Mouse (Mus musculus) adrenal gland, postnatal 14 days (tissue): ENCODE measurements around the gene Tnpo1. TPM values are rescaled to one million over a fixed set of nuclear protein-coding genes. Genes with fewer than 3 reads are reported as not detected.

ENCODE experiments used
- DNase-seq: peaks from one replicate; pipeline ENCODE4 v3.0.0; 2021; ENCODE audit warnings: mixed read lengths
- total RNA-seq: library from RNA; stranded (reverse); gene quantifications from 2 replicates; pipeline ENCODE4 v1.2.3, GENCODE M21; 2021

The Tnpo1 gene
- total RNA-seq, 1 experiment from 2014 or later: 119 TPM

DNA sequence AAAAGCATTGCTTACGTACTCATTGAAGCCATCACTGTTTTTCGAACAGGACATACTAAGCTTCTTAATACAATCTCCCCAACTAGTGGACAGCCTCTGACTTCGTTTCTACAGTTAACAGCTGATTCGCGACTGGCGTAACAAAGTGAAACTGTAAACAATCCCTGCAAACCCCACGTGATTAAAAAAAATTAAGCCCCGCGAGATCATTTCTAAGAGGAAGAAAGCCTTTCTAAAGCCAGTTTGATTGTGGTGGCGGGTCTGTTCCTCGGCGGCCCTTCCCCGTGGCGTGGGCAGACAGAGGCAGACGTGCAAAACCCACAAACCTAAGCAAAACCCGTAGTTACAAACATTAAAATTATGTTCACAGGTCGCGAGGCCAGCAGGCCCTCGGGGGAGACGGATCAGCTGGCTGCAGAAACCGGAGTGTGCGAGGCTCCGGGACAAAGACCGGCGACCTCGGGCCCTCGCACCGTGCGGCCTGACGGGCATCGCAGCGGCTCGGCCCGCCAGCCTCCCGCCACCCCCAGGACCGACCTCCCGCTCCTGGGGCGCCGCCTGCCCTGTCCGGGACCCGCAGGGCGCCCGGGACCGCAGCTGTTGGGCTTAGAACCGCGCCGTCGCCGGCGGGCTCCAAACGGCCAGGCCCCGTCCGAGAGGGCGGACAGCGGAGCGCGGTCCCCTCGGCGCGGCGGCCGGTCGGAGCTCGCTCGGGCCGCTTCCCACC, 535 bp downstream of the Tnpo1 start:
- peak; percentile 75 for DNase-seq

DNA sequence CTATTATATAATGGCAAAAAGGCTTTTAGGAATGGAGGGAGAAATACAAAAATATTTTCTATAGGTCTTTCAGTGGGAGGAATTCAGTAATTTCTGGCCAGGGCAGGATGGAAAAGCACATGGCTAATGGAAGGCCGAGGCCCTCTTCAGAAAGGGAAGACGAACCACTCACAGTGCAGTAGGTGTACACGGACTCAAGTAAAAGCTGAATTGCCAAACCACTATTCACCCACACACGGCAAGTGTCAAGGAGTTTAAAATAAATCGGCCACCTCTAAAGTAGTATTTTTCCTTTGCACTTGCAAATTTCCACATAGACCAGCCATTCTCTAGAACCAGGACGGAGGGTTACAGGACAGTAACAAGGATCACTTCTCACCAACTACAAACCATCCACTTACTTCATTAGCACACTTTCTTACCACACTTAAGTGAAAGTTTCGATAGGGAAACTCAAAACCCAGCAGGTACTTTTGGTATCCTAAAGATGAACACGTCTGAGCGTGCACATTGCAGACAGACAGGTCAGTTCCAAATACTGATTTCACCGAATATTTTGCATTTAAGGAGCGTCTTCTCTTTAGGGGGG, 1.2 kb downstream of the Tnpo1 start:
- no peak for DNase-seq

DNA sequence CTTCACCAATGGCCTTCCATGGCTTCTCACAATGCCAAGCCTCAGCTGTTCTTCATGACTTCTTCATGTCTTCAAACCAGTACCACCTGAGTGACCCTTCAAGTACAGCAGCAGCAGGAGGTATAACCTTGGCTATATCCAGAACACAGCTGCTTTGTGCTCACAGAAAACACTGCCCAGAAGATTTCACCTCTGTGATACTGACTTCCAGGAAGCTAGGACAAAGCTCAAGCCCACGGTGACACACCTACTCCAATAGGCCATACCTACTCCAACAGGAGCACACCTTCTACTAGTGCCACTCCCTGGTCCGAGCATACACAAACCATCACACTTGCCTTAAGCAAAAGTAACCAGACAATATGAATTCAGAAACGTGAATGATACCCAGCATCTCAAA, 3.4 kb downstream of the Tnpo1 start:
- no peak for DNase-seq

DNA sequence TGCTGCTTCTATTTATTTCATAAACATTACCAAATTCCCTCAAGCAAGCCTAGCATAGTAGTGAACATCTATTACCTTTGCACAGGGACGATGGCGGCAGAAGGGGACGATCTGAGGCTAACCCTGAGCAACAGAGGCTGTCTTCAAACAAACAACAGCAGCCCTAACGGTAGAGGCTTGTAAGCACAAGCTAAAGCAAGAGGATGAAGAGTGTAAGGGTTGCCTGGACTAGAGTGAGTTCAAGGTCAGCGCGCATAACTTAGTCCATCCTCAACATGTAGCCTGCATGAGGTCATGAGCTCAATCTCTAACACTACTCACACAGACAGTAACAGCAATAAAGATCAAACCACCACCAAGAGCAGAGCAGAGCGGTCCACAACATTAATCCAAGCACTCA, 4.9 kb downstream of the Tnpo1 start:
- no peak for DNase-seq

DNA sequence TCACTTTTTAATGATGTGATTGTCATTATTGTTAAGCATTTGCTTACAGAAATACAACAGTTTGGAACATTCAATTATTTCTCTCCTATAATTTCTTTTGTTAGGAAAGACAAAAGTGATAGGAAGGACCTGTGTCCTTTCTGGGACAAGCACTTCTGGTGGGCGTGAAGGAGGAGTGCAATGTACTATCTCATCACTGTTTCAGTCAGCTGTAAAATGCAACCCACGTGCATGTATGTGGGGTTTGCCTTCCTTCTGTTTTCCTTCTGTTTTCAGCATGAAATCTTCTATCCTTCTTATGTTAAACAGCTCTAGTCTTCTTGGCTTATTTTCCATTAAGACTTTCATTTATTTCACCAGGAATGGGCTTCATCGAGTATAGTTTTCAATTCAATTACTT, 5.9 kb downstream of the Tnpo1 start:
- no peak for DNase-seq

DNA sequence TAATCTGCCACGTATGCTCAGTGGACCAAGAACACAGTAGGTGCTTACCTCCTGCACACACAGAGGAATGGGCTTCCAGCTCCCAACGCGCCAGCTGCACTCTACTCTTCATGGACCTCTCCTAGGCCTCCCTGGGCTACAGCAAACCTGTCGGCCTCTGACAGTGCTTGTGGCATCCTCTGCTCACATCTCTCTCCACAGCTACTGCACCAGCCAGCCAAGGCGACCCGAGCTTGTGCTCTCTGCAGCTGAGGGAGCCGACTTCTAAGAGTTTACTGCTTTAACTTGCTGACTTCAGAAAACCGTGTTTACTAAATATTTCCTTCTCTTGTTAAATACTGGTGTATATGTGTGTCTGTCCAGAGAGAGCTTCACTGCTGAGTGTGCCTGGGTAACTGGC, 6.5 kb downstream of the Tnpo1 start:
- DNase-seq: no peak

DNA sequence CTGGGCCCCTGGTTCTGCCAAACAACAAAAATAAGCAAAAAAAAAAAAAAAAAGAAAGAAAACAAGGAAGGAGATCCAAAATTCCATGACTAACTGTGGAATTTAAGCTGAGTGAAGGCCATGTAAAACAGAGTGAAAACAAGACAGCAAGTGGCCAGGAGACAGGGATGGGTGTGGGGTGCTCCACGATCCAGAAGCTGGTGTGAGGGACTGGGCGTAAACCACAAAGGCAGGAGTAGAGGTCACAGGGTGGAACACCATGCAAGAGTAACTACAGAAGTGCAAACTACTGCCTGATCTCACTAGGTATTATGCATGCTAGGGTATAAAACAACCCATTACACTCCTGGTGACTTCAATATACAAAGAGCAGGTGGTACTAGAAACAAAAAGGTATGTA, 8.3 kb downstream of the Tnpo1 start:
- DNase-seq: peak; percentile 30

DNA sequence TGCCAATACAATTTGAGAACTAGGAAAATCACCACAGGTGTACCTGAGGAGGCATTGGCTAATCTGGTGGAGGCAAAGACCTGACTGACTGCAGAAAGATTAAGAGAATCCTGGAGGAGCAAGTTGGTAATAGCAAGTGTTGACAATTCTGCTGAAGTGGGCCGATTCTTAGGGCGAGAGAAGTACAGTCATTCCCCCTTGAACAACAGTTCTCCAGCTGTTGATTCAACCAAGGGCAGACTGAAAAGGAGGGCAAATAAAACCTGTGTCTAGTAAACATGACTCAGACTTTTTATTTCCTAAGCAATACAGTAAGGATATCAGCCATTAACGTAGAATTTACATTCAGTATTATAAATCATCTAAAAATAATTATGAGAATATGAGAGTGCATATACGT, 10.6 kb downstream of the Tnpo1 start:
- DNase-seq: no peak

DNA sequence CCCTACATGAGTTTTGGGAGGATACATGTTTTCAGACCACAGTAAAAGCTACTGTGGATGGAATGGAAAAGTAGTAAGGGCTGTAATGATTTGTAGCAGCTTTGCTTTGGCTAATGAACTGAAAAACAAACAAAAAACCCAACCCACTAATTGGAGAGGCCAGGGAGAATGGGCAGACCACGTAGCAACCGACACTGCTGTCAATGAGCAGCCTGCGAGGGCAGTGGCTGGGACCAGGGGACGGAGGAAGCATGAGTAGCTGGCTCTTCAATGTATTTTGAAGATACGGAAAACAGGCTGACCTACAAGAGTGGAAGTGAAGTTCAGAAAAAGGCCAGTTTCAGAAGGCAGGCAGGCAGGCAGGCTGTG, 11.4 kb downstream of the Tnpo1 start:
- no peak for DNase-seq

DNA sequence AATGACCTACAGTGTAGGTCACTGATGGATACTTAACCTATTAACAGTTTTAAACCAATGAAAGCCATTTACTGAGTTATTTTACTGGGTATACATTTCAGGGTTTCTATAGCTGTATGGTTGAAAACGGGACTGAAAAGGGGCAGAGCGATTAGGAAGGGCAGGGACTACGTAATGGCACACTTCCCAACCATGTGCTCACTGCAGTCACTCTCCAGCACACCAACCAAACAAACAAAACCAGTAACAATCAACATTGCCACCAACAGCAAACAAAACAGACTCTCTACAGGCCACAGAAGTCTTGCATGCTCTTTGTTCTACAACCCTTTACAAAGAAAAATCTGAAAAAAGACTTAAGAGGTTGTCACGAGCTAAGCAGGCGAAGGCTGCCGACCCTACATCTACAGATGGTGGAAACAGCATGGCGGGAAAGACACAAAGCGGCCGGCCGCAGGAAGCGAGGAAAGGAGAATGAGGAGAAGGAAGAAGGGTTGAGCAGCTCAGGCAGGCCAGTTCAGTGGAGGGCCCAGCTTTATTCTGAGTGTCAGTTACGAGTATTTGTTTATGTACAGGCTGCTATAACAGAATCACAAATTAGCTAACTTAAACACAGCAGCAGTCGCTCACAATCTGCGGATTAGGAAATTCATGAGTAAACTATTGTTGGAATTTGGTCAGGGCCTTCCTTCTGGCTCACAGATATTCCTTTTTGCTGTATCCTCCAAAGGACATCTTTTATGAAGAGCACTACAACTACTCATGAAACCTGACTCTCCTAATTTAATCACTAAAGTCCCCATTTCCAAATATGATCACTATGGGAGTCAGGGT, 12.0 kb downstream of the Tnpo1 start:
- no peak for DNase-seq

DNA sequence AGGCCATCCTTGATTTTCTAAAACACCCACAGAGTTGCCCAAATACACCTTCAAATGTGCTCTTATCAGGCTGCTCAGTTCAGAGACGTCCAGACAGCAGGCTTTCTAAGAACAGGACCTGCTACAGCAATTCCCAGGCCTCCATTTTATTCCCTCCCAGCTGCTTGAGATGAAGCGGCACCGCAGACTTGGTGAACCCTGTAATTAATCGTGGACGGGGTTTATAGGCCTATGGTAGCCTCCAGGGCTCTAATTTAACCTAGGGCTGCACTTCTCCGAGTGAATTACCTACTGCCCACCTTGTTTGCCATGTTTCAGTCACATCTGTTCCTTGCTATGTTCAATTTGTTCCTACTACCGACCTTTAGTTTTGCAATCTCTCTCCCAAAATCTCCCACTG, 13.0 kb downstream of the Tnpo1 start:
- DNase-seq: no peak

DNA sequence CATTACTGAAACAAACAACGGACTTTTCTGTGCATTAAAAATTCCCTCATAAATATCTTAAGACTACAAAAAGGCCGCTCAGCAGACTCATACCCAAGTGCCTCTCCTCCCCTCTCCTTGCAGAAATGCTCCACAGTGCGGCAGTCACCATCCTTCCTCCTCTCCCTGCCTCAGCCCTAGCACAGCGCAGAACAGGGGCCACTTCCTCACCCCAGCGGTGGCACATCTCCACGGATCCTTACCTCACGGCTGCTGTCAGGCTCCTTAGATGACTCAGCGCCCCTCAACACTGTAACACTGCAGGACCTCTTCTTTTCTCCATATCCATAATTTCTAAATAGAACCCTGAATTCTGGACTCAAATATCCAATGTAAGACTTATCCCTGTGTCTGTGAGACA, 13.6 kb downstream of the Tnpo1 start:
- DNase-seq: no peak

DNA sequence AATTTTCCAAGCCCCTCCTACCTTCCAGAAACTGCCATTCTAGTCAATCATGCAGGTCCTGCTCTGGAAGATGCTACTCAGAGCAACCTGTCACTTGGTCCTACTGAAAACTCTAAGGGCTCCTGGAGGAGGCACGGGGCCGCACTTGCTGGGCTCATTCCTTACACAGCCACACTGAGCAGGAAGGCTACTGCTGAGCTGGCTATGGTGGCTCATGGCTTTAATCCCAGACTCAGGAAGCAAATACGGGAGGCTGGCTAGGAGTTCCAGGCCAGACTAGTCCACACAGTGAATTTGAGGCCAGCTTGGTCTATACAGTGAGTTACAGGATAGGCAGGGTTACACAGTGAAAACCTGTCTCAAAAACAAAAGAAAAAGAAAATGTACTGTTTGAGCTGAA, 15.4 kb downstream of the Tnpo1 start:
- DNase-seq: no peak

DNA sequence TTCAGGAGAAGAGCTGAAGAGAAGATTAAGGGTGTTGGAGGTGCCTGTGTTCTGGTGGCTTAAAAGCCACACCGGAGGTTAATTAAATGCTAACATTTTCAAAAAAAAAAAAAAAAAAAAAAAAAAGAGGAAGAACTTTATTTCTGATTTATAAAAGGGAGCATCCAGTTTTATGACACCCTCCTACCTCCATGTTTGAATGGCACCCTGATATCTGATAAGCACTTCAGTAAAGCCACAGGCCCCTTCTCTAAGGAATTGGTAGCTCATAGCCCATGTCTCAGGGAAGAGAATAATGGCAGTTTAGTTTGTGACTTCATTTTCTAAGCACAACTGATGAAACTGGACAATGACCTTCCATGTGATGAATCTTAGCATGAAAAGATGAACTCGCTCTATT, 21.6 kb downstream of the Tnpo1 start:
- DNase-seq: no peak

DNA sequence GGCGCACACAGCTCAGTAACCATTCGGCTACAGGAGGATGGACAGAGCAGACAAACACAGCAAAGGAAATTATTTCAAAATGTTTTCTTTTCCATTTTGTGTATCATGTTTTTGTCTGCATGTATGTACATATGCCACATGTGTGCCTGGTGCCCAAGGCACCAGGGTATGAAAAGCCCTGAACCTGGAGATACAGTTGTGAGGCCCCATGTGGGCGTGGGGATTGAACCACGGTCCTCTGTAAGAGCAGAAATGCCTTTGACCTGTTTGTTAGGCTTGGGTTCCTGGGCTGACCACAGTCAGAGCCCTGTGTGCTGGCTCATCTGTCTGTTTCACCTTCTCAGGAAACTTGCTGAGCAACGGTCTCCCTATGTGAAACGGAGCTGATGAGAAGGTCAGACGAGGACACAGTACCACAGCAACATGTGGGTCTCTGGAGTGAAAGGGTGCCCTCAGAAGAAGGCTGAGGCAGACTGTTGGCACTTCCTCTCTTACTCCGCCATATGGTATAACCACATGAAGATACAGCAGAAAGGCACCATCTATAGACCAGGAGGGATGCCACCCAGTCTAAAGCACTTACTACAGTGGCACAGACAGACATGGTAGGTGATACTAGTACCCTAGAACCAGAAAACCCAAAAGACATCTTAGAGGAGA, 23.7 kb downstream of the Tnpo1 start:
- DNase-seq: no peak

DNA sequence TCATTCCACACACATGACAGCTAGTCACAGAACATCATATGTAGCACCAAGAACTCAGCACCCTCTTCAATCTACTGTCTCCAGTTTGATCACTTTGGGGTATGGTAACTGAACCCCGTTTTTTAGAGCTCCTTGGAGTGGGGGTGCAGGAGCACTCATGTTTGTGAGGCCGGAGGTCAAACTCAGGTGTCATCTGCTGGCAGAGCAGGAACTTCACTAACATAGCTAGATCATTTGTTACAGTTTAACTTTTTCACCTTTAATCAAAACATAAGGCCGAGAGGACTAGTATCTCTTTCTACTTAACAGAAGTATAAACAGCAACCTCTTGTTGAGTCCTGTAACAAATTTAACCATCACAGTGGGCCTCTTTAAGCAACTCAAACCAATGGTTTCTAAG, 26.6 kb downstream of the Tnpo1 start:
- no peak for DNase-seq

DNA sequence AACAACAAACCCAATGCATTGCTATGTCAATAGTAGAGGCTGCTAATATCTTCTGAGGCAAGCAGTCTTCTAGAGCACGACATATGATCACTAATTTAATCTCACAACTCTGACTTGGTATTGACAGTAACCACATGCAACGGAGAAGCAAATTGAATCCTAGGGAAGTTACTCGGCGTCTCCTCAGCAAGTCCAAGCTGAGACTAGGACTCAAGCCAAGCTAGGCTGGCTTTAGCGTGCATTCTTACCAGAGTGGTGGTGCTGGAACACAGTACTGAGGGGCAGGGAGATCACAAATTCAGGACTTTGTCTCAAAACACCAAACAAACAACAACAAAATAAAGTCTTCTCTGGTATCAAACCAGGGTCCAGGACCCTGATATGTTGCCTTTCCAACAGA, 28.6 kb downstream of the Tnpo1 start:
- DNase-seq: no peak

DNA sequence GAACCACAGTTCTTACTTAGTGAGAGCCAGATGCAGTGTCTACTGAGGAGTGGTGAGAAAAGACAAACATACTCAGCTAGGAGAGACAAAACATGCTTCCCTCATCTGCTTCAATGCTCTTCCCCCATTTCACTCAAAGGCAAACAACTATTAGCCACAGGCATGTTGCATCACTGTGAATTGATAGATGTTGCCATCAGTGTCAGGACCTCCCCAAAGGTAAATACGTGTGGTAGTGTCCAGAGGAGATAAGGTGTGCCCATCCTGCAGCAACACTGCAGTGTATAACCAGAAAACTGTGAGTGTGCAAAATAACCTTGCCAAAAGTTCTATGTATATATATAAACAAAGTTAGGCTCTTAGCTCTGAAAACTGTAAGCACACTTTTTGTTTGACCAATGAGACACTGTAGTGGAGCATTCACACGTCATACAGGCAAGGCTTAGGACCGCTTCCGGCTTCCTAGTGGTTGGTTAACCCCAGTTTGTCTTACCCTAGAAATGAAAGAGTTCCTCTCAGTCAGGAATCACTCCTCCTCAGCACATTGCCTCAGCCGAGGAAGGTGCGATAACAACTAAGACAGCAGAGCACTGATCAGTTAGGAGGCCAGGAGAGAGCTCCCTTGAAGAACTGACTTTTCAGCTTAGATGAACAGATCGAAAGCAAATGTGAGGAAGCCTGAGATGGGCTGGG, 29.6 kb downstream of the Tnpo1 start:
- no peak for DNase-seq

DNA sequence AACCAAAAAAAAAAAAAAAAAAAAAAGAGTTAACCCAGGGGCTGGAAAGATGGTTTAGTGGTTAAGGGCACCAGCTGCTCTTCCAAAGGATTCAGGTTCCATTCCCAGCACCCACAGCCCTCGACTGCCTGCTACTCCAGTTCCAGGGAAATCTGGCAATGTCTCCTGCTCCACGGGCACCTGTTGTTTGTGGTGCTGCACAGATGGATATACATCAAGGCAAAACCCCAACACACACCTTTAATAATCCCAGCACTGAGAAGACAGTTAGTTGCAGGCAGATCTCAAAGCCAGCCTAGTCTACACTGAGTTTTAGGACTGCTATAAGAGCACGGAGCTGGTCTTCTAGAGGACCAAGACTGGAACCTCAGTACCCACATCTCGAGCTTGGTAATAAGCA, 30.2 kb downstream of the Tnpo1 start:
- DNase-seq: no peak

DNA sequence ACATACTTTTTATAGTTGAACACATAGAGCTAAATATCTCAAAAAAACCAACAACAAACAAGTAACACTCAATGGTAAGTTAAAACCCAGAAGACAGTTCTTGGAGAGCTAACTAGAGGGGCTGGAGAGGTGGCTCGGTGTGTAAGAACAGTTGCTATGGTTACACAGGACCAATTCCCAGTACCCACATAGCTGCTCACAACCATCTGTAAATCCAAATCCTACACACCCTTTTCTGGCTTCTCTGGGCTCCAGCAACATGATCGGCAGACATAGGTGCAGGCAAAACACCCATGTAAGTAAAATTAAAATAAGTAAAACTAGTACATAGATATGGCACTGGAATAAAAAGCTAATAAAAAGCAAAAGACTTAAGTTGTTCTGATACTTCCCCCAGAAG, 31.3 kb downstream of the Tnpo1 start:
- DNase-seq: no peak

DNA sequence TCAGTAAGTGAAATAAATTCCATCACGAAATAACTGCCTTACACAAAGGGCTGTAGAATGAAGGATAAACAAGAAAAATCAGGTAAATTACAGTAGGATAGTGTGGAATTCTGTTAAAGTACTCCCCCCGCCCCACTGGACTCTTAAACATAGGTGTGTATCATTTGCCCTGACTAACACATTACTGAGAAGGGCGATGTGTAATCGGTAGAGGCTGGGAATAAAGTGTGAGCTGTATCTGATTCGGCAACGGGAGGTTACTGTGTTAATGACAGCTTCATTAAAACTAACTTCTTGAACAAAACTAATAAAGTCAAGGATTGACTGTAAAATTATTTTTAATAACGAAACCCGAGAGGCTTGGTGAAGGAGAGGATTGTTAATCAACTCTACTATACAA, 34.7 kb downstream of the Tnpo1 start:
- DNase-seq: no peak

DNA sequence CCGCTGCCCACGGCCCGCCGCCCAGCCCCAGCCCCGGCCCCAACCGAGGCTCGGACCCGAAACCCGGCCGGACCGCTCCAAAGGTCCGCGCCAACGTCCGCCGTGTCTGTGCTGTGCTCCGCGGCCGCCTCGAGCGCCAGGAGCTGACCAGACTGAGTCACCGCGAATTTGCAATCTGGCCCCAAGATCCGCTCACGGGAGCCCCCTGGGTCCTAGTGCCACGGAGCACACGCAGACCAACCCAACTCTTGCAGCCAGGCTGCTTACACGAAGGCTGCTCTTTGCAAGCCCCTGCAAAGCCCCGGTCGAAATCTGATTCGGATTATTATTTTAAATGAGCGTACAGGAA, 35.3 kb downstream of the Tnpo1 start:
- peak; percentile 94 for DNase-seq
